Mouse (Mus musculus): Measurements from ENCODE around the gene Cabp4.

Cabp4 gene

GRCm38 (mm10) chr19:4143759-4144268 lies at the start of gene Cabp4:
TSS of gene Cabp4 (minus strand) at chr19:4144033.
- DNase-seq (ENCODE audit: low spot score in 2 of 2), result no peak

- DNase-seq (ENCODE audit: low spot score in 2 of 2), result no peak
Observed at GRCm38 (mm10) chr19:4193129-4193528, 49.3 kb upstream of the Cabp4 start.

GRCm38 (mm10) chr19:4192251-4192985 lies 48.6 kb upstream of the Cabp4 start:
- DNase-seq (ENCODE audit: low spot score in 2 of 2), result no peak

GRCm38 (mm10) chr19:4191528-4192250 lies 47.9 kb upstream of the Cabp4 start, which contains the start of gene Ppp1ca:
TSS of gene Ppp1ca (plus strand) at chr19:4192065.
- DNase-seq (ENCODE audit: low spot score in 2 of 2), result peak in 1 of 2 experiments; percentile 91

- no peak for DNase-seq (ENCODE audit: low spot score in 2 of 2)
Observed at GRCm38 (mm10) chr19:4190831-4191334, 47.0 kb upstream of the Cabp4 start, which contains the start of gene Tbc1d10c. TSS of gene Tbc1d10c (minus strand) at chr19:4191284.

GRCm38 (mm10) chr19:4189051-4189620 lies 45.3 kb upstream of the Cabp4 start:
- DNase-seq (ENCODE audit: low spot score in 2 of 2), result no peak

GRCm38 (mm10) chr19:4187303-4187702 lies 43.5 kb upstream of the Cabp4 start:
- no peak for DNase-seq (ENCODE audit: low spot score in 2 of 2)

- DNase-seq (ENCODE audit: low spot score in 2 of 2), result no peak
Observed at GRCm38 (mm10) chr19:4184976-4185975, 41.4 kb upstream of the Cabp4 start.

- no peak for DNase-seq (ENCODE audit: low spot score in 2 of 2)
Observed at GRCm38 (mm10) chr19:4183689-4184088, 39.9 kb upstream of the Cabp4 start.

- peak in 1 of 2 experiments; percentile 83 for DNase-seq (ENCODE audit: low spot score in 2 of 2)
Observed at GRCm38 (mm10) chr19:4181892-4182291, 38.1 kb upstream of the Cabp4 start.

- DNase-seq (ENCODE audit: low spot score in 2 of 2), result no peak
Observed at GRCm38 (mm10) chr19:4180411-4180810, 36.6 kb upstream of the Cabp4 start.

- peak in 1 of 2 experiments; percentile 53 for DNase-seq (ENCODE audit: low spot score in 2 of 2)
Observed at GRCm38 (mm10) chr19:4175368-4175947, 31.6 kb upstream of the Cabp4 start, which contains the start of gene Carns1. TSS of gene Carns1 (minus strand) at chr19:4175479.

GRCm38 (mm10) chr19:4172925-4173324 lies 29.1 kb upstream of the Cabp4 start:
- no peak for DNase-seq (ENCODE audit: low spot score in 2 of 2)

- DNase-seq (ENCODE audit: low spot score in 2 of 2), result no peak
Observed at GRCm38 (mm10) chr19:4171393-4172290, 27.8 kb upstream of the Cabp4 start.

- DNase-seq (ENCODE audit: low spot score in 2 of 2), result no peak
Observed at GRCm38 (mm10) chr19:4170723-4171392, 27.0 kb upstream of the Cabp4 start.

- DNase-seq (ENCODE audit: low spot score in 2 of 2), result no peak
Observed at GRCm38 (mm10) chr19:4169810-4170209, 26.0 kb upstream of the Cabp4 start.

- DNase-seq (ENCODE audit: low spot score in 2 of 2), result peak; percentile 98 to 100
Observed at GRCm38 (mm10) chr19:4169378-4169784, 25.5 kb upstream of the Cabp4 start.

GRCm38 (mm10) chr19:4166678-4167476 lies 23.0 kb upstream of the Cabp4 start:
- no peak for DNase-seq (ENCODE audit: low spot score in 2 of 2)
